Mouse (Mus musculus) ES-E14 (cell line): Measurements from ENCODE around the gene Ccl28. TPM values are rescaled to one million over a fixed set of nuclear protein-coding genes. Genes with fewer than 3 reads are reported as not detected.
A peak's percentile ranks its signal among the peaks of the same experiment; 100 is the strongest.

Experiments
- DNase-seq: peaks from one replicate; pipeline ENCODE4 v3.0.0-alpha.2; 2013; ENCODE audit warnings: low read depth, low spot score
- H3K27ac ChIP-seq: 2 replicates; pipeline ENCODE4 v1.5.1; 2012; ENCODE audit warnings: low read depth, mild to moderate bottlenecking, low read length, moderate library complexity, mixed read lengths; ENCODE audit not compliant: poor library complexity, insufficient read depth, severe bottlenecking
- H3K36me3 ChIP-seq: 2 replicates; pipeline ENCODE4 v1.6.1; 2012; ENCODE audit warnings: mild to moderate bottlenecking, low read length, moderate library complexity, mixed read lengths; ENCODE audit not compliant: control insufficient read depth, poor library complexity, insufficient read depth, severe bottlenecking
- H3K4me1 ChIP-seq, 2 experiments: fragments of 150-350 bp in 1 of 2; sonication (generic) in 1 of 2; 2 replicates each; pipeline ENCODE4 v1.6.1; 2012; ENCODE audit warnings: low read length in 2 of 2, mild to moderate bottlenecking in 1 of 2, mixed read lengths in 1 of 2; ENCODE audit not compliant: control insufficient read depth in 2 of 2, insufficient read depth in 2 of 2, poor library complexity in 1 of 2
- H3K4me3 ChIP-seq, 2 experiments: fragments of 150-350 bp in 1 of 2; sonication (generic) in 1 of 2; 2 replicates each; pipeline ENCODE4 v1.5.1; 2012; ENCODE audit warnings: low read length in 2 of 2, low read depth in 1 of 2, mild to moderate bottlenecking in 1 of 2, mixed read lengths in 1 of 2; ENCODE audit not compliant: insufficient read depth in 1 of 2, poor library complexity in 1 of 2, severe bottlenecking in 1 of 2
- H3K9ac ChIP-seq: 2 replicates; pipeline ENCODE4 v1.6.1; 2012; ENCODE audit warnings: low read depth, mild to moderate bottlenecking, low read length, mixed read lengths; ENCODE audit not compliant: poor library complexity, insufficient read depth, severe bottlenecking
- H3K9me3 ChIP-seq: fragments of 150-350 bp; sonication (generic); 2 replicates; pipeline ENCODE4 v1.6.1; 2012; ENCODE audit warnings: low read depth, mild to moderate bottlenecking, low read length; ENCODE audit not compliant: control insufficient read depth, insufficient read depth
- CHD2 ChIP-seq: IDR thresholded peaks from 2 replicates; pipeline ENCODE4 v1.6.1; 2014; ENCODE audit warnings: mild to moderate bottlenecking, low read depth, low read length, inconsistent platforms
- HCFC1 ChIP-seq: IDR thresholded peaks from 2 replicates; pipeline ENCODE4 v1.6.1; 2012; ENCODE audit warnings: low read length, inconsistent platforms, borderline replicate concordance; ENCODE audit not compliant: insufficient read depth
- MAFK ChIP-seq: IDR thresholded peaks from 2 replicates; pipeline ENCODE4 v1.6.1; 2014; ENCODE audit warnings: mild to moderate bottlenecking, low read depth, low read length, inconsistent platforms; ENCODE audit not compliant: insufficient read depth
- ZC3H11A ChIP-seq: IDR thresholded peaks from 2 replicates; pipeline ENCODE4 v1.6.1; 2012; ENCODE audit warnings: low read depth, mild to moderate bottlenecking, inconsistent platforms, low read length, borderline replicate concordance
- ZNF384 ChIP-seq: IDR thresholded peaks from 2 replicates; pipeline ENCODE4 v1.6.1; 2012; ENCODE audit warnings: low read depth, low read length, inconsistent platforms
- in situ Hi-C, 2 experiments: fragments of 600-800 bp; cut with MboI; formaldehyde crosslinking; loops; one replicate each; pipeline ENCODE4 v1.15.1; 2025; ENCODE audit warnings: low sequenced_read_pairs in 2 of 2, inconsistent platforms in 1 of 2; ENCODE audit not compliant: unreplicated experiment in 2 of 2
- total RNA-seq: library from RNA; depleted of rRNA; stranded (reverse); fragments of 300-350 nt; gene quantifications from 2 replicates; pipeline ENCODE4 v1.2.3, GENCODE M21; 2012

Gene Ccl28
- total RNA-seq, 1 experiment, result not detected

GRCm38 (mm10) chr13:119639302-119639701 is 15.7 kb downstream of the Ccl28 start:
- no peak for DNase-seq
- Histone ChIP-seq H3K4me1 (no peaks in the 10 kb centered on the region), H3K27ac (no peak overlapping the region), H3K36me3 (no peaks in the 10 kb centered on the region), H3K9me3 (no peaks in the 10 kb centered on the region), H3K4me3 (no peak overlapping the region), H3K9ac (no peak overlapping the region)
- in situ Hi-C loops, result no loop called here
- TF ChIP-seq CHD2 (no peak), MAFK (no peak), HCFC1 (no peak), ZNF384 (no peak), ZC3H11A (no peak)

GRCm38 (mm10) chr13:119640504-119640903 is 16.9 kb downstream of the Ccl28 start:
- Histone ChIP-seq H3K27ac (no peak overlapping the region), H3K4me1 (no peaks in the 10 kb centered on the region), H3K4me3 (no peak overlapping the region), H3K36me3 (no peaks in the 10 kb centered on the region), H3K9ac (no peak overlapping the region), H3K9me3 (no peaks in the 10 kb centered on the region)
- TF ChIP-seq ZC3H11A, result 0 out of 2 replicates have a peak, but pooled peaks have one; percentile 6
- no peak for TF ChIP-seq ZNF384
- TF ChIP-seq CHD2, result no peak
- no peak for TF ChIP-seq MAFK
- TF ChIP-seq HCFC1, result no peak
- DNase-seq, result peak; percentile 25
- in situ Hi-C loops, result no loop called here

DNA sequence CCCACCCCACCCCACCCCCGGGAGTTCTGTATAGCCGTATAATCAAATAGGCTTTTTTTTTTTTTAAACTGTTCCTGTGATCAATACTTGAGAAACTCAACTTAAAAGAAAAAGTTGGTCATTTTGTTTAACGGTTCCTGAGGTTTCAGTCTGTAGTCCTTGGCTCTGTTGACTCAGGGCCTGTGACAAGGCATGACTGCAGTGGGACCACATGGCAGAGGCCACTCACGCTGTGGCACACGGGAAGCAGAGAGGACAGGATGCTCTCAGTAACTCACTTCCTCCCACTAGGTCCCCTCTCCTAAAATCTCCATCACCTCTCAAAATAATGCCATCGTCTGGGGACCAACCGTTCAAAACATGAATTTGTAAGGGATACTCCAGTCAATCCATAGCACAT is 17.5 kb downstream of the Ccl28 start:
- no peak overlapping the region for H3K9ac ChIP-seq
- DNase-seq, result no peak
- no peaks in the 10 kb centered on the region for H3K9me3 ChIP-seq
- in situ Hi-C loops, result no loop called here
- no peak overlapping the region for H3K27ac ChIP-seq
- no peak overlapping the region for H3K4me3 ChIP-seq
- H3K36me3 ChIP-seq, result no peaks in the 10 kb centered on the region
- H3K4me1 ChIP-seq, result no peaks in the 10 kb centered on the region
- no peak for TF ChIP-seq HCFC1
- no peak for TF ChIP-seq CHD2
- TF ChIP-seq ZC3H11A, result no peak

- in situ Hi-C loops, result no loop called here
These were observed 21.1 kb downstream of the Ccl28 start for GRCm38 (mm10) chr13:119644769-119645168.

GRCm38 (mm10) chr13:119646511-119646910 is 22.9 kb downstream of the Ccl28 start:
- TF ChIP-seq MAFK (no peak), HCFC1 (no peak), ZC3H11A (no peak)
- Histone ChIP-seq H3K4me1 (no peaks in the 10 kb centered on the region; a peak in 1 of 4 replicates), H3K9ac (no peak overlapping the region), H3K9me3 (no peaks in the 10 kb centered on the region), H3K4me3 (no peak overlapping the region), H3K36me3 (no peaks in the 10 kb centered on the region), H3K27ac (no peak overlapping the region)
- DNase-seq, result no peak
- in situ Hi-C loops, result no loop called here

More at GRCm38 (mm10) chr13:119644769-119645168, 21.1 kb downstream of the Ccl28 start:
- no peaks in the 10 kb centered on the region for H3K36me3 ChIP-seq
- no peak for DNase-seq
- TF ChIP-seq MAFK (no peak), ZNF384 (no peak), CHD2 (no peak), ZC3H11A (no peak), HCFC1 (no peak)
- no peak overlapping the region for H3K27ac ChIP-seq
- H3K9me3 ChIP-seq, result no peaks in the 10 kb centered on the region
- no peaks in the 10 kb centered on the region; a peak in 1 of 4 replicates for H3K4me1 ChIP-seq
- H3K4me3 ChIP-seq, result no peak overlapping the region
- no peak overlapping the region for H3K9ac ChIP-seq
